Mouse (Mus musculus): ENCODE measurements around the gene Clock. TPM values are rescaled to one million over a fixed set of nuclear protein-coding genes. Genes with fewer than 3 reads are reported as not detected.
A peak's percentile ranks its signal among the peaks of the same experiment; 100 is the strongest.

Clock gene
- total and polyA plus RNA-seq, 2 experiments from 2014 or later = 11.6 to 25.1 TPM

- H3K4me3 ChIP-seq (ENCODE audit: low read depth, low read length) = no peak overlapping the region
- H3K27me3 ChIP-seq (ENCODE audit: insufficient read depth, low read length) = no peaks in the 10 kb centered on the region
- TF ChIP-seq CTCF (IDR thresholded peaks at IDR 0.05) = no peak
- H3K27ac ChIP-seq (ENCODE audit: low read depth, low read length) = no peak overlapping the region
- no peaks in the 10 kb centered on the region for H3K36me3 ChIP-seq (ENCODE audit: insufficient read depth, low read length)
- DNase-seq (ENCODE audit: low spot score) = no peak
- ATAC-seq (ENCODE audit: low FRiP score) = no peak
- H3K9ac ChIP-seq (replicated peaks; ENCODE audit: low read length, poor library complexity, severe bottlenecking) = no peak overlapping the region
- WGBS = 74% methylated on average over 3 of the region's 3 CpGs
- H3K4me2 ChIP-seq (ENCODE audit: low read depth, low read length, poor library complexity, severe bottlenecking) = no peak overlapping the region
- H3K4me1 ChIP-seq (ENCODE audit: insufficient read depth, low read length) = peaks cover 5% of the 10 kb centered on the region; the same call in 1 of the 2 replicates
- no peaks in the 10 kb centered on the region for H3K9me3 ChIP-seq (ENCODE audit: low read length)
Observed at GRCm38 (mm10) chr5:76306261-76306660, 1.7 kb upstream of the Clock start.

GRCm38 (mm10) chr5:76305616-76306015, 1.0 kb upstream of the Clock start:
- Histone ChIP-seq H3K9me3 (ENCODE audit: low read length) (no peaks in the 10 kb centered on the region), H3K27ac (ENCODE audit: low read depth, low read length) (no peak overlapping the region), H3K36me3 (ENCODE audit: insufficient read depth, low read length) (no peaks in the 10 kb centered on the region), H3K4me2 (ENCODE audit: low read depth, low read length, poor library complexity, severe bottlenecking) (peak overlapping the region; percentile 75), H3K4me3 (ENCODE audit: low read depth, low read length) (peak overlapping the region; percentile 89), H3K27me3 (ENCODE audit: insufficient read depth, low read length) (no peaks in the 10 kb centered on the region), H3K9ac (replicated peaks; ENCODE audit: low read length, poor library complexity, severe bottlenecking) (no peak overlapping the region), H3K4me1 (ENCODE audit: insufficient read depth, low read length) (peaks cover 10% of the 10 kb centered on the region; the same call in 1 of the 2 replicates)
- DNase-seq (ENCODE audit: low spot score) (peak; percentile 24), ATAC-seq (ENCODE audit: low FRiP score) (no peak)
- 1% methylated on average over 8 of the region's 8 CpGs for WGBS
- TF ChIP-seq CTCF (IDR thresholded peaks at IDR 0.05) = no peak

- Histone ChIP-seq H3K27me3 (ENCODE audit: insufficient read depth, low read length) (no peaks in the 10 kb centered on the region), H3K9ac (replicated peaks; ENCODE audit: low read length, poor library complexity, severe bottlenecking) (peak overlapping the region; percentile 95), H3K4me1 (ENCODE audit: insufficient read depth, low read length) (peaks cover 10% of the 10 kb centered on the region; the same call in 1 of the 2 replicates), H3K4me3 (ENCODE audit: low read depth, low read length) (peak overlapping the region; percentile 89), H3K36me3 (ENCODE audit: insufficient read depth, low read length) (no peaks in the 10 kb centered on the region), H3K9me3 (ENCODE audit: low read length) (no peaks in the 10 kb centered on the region), H3K27ac (ENCODE audit: low read depth, low read length) (peak overlapping the region; percentile 96), H3K4me2 (ENCODE audit: low read depth, low read length, poor library complexity, severe bottlenecking) (peak overlapping the region; percentile 75)
- WGBS = 2% methylated on average over 30 of the region's 100 CpGs
- peak; percentile 87 for ATAC-seq (ENCODE audit: low FRiP score)
- DNase-seq (ENCODE audit: low spot score) = peak; percentile 86
- no peak for TF ChIP-seq CTCF (IDR thresholded peaks at IDR 0.05)
Observed at GRCm38 (mm10) chr5:76303745-76304451, 694 bp downstream of the Clock start.

- Histone ChIP-seq H3K27ac (ENCODE audit: low read depth, low read length) (peak overlapping the region; percentile 96), H3K4me2 (ENCODE audit: low read depth, low read length, poor library complexity, severe bottlenecking) (peak overlapping the region; percentile 75), H3K36me3 (ENCODE audit: insufficient read depth, low read length) (no peaks in the 10 kb centered on the region), H3K27me3 (ENCODE audit: insufficient read depth, low read length) (no peaks in the 10 kb centered on the region), H3K4me1 (ENCODE audit: insufficient read depth, low read length) (peaks cover 10% of the 10 kb centered on the region; the same call in 1 of the 2 replicates), H3K4me3 (ENCODE audit: low read depth, low read length) (peak overlapping the region; percentile 89), H3K9me3 (ENCODE audit: low read length) (no peaks in the 10 kb centered on the region), H3K9ac (replicated peaks; ENCODE audit: low read length, poor library complexity, severe bottlenecking) (peak overlapping the region; percentile 95)
- 4% methylated on average over 11 of the region's 11 CpGs for WGBS
- TF ChIP-seq CTCF (IDR thresholded peaks at IDR 0.05) = no peak
- ATAC-seq (ENCODE audit: low FRiP score) (no peak), DNase-seq (ENCODE audit: low spot score) (no peak)
Observed at GRCm38 (mm10) chr5:76303379-76303744, 1.2 kb downstream of the Clock start.

GRCm38 (mm10) chr5:76302009-76302408, 2.6 kb downstream of the Clock start:
- ATAC-seq (ENCODE audit: low FRiP score) (no peak), DNase-seq (ENCODE audit: low spot score) (no peak)
- Histone ChIP-seq H3K36me3 (ENCODE audit: insufficient read depth, low read length) (no peaks in the 10 kb centered on the region), H3K27ac (ENCODE audit: low read depth, low read length) (no peak overlapping the region), H3K9ac (replicated peaks; ENCODE audit: low read length, poor library complexity, severe bottlenecking) (no peak overlapping the region), H3K4me2 (ENCODE audit: low read depth, low read length, poor library complexity, severe bottlenecking) (no peak overlapping the region), H3K4me3 (ENCODE audit: low read depth, low read length) (no peak overlapping the region), H3K9me3 (ENCODE audit: low read length) (no peaks in the 10 kb centered on the region), H3K27me3 (ENCODE audit: insufficient read depth, low read length) (no peaks in the 10 kb centered on the region), H3K4me1 (ENCODE audit: insufficient read depth, low read length) (peaks cover 10% of the 10 kb centered on the region; the same call in 1 of the 2 replicates)
- 86% methylated on average over 2 of the region's 2 CpGs for WGBS
- TF ChIP-seq CTCF (IDR thresholded peaks at IDR 0.05) = peak; percentile 46

GRCm38 (mm10) chr5:76289234-76289691, 15.3 kb downstream of the Clock start:
- H3K9ac ChIP-seq (replicated peaks; ENCODE audit: low read length, poor library complexity, severe bottlenecking) = no peak overlapping the region
- H3K27me3 ChIP-seq (ENCODE audit: insufficient read depth, low read length) = no peaks in the 10 kb centered on the region
- DNase-seq (ENCODE audit: low spot score) = no peak
- H3K4me3 ChIP-seq (ENCODE audit: low read depth, low read length) = no peak overlapping the region
- H3K27ac ChIP-seq (ENCODE audit: low read depth, low read length) = no peak overlapping the region
- no peak overlapping the region for H3K4me2 ChIP-seq (ENCODE audit: low read depth, low read length, poor library complexity, severe bottlenecking)
- ATAC-seq (ENCODE audit: low FRiP score) = no peak
- no peaks in the 10 kb centered on the region for H3K9me3 ChIP-seq (ENCODE audit: low read length)
- H3K4me1 ChIP-seq (ENCODE audit: insufficient read depth, low read length) = no peaks in the 10 kb centered on the region
- 86% methylated on average over 8 of the region's 8 CpGs for WGBS
- no peak for TF ChIP-seq CTCF (IDR thresholded peaks at IDR 0.05)
- H3K36me3 ChIP-seq (ENCODE audit: insufficient read depth, low read length) = no peaks in the 10 kb centered on the region
